Mouse (Mus musculus): ENCODE results near the gene Tnip1. TPM values are rescaled to one million over a fixed set of nuclear protein-coding genes. Genes with fewer than 3 reads are reported as not detected.

Gene Tnip1
- polyA plus RNA-seq, 1 experiment from 2014 or later: 21.2 TPM

DNA sequence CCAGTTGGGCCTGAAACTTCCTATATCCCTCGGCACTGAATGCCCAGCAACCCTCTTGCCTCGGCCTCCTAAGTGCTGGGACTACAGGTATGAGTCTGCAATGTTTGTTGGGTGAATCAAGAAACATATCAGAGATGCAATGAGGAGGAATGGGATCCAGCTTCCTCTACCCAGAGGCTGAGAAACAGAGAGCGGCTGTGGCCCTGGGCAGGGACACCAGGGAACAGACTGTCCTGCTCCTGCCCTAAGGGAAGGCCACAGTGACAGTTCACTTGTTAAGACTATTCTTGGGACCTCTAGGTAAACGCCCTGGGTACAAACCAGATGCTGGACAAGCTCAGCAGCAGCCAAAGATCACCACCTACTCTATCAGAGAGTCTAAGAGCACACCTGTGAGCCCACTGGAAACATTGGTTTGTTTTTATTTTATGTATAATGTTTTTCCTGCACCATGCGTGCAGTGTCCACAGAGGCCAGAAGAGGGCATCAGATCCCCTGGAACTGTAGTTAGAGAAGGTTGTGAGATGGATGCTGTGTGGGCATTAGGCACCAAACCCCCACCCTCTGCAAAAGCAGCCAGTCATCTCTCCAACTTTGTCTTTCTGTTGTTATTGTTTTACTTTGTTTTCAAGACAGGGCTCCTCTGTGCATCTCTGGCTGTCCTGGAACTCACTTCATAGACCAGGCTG lies 31.2 kb downstream of the Tnip1 start:
- H3K36me3 ChIP-seq: peaks cover 92% of the 10 kb centered on the region

GRCm38 (mm10) chr11:54930318-54930979 lies 32.3 kb downstream of the Tnip1 start:
- Histone ChIP-seq H3K9me3 (no peaks in the 10 kb centered on the region), H3K9ac (0 out of 2 replicates have a peak overlapping the region, but pooled peaks have one; percentile 15), H3K4me1 (peaks cover 23% of the 10 kb centered on the region), H3K4me3 (no peak overlapping the region), H3K36me3 (peaks cover 98% of the 10 kb centered on the region), H3K4me2 (no peak overlapping the region), H3K27ac (replicated peaks) (no peak overlapping the region; the same call in 1 of the 2 replicates), H3K27me3 (replicated peaks) (no peaks in the 10 kb centered on the region)
- 58% methylated on average over 7 of the region's 7 CpGs for WGBS
- ATAC-seq (ENCODE audit: extremely low read depth, insufficient number of reproducible peaks, low FRiP score, low TSS enrichment): no peak

More for the DNA sequence above, 31.2 kb downstream of the Tnip1 start:
- ATAC-seq (ENCODE audit: extremely low read depth, insufficient number of reproducible peaks, low FRiP score, low TSS enrichment): no peak
- Histone ChIP-seq H3K9ac (no peak overlapping the region), H3K4me3 (no peak overlapping the region), H3K27ac (replicated peaks) (no peak overlapping the region), H3K4me2 (no peak overlapping the region), H3K4me1 (peaks cover 34% of the 10 kb centered on the region), H3K27me3 (replicated peaks) (no peaks in the 10 kb centered on the region), H3K9me3 (no peaks in the 10 kb centered on the region)
- WGBS: 62% methylated on average over 5 of the region's 5 CpGs

DNA sequence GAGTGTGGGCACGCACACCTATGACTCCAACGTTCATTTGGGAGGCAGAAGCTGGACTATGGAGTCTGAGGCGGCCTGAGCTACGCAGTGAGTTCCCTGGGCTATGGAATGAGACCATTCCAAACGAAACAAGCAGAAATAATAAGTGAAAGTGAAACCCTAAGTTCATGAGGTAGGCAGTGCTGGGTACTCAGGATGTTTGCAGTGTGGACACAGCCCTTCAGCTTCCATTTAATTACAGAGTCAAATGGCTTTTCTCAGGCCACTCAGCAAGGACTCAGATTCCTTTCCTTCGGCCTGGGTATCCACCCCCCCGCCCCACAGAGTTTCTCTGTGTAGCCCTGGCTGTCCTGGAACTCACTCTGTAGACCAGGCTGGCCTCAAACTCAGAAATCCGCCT lies 33.0 kb downstream of the Tnip1 start:
- no peak for ATAC-seq (ENCODE audit: extremely low read depth, insufficient number of reproducible peaks, low FRiP score, low TSS enrichment)

DNA sequence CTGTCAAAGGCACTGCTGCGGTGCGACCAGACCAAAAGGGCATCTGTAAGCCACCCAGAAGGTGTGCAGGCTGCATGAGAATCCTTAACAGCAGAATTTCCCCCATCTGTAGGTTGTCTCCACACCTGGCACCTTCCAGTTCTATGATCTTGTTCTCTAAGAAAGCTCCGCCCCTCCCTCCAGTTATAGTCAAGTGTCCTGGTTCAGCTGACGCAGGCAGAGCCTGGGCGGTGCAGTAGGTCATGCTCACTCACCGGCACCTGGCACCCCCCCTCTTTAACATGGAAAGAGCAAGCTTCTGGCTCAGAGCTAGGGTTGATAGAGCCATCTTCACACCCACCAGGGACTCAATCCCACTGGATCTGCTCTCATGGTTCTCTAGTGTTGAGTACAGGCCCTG lies 33.4 kb downstream of the Tnip1 start:
- Histone ChIP-seq H3K4me1 (peaks cover 18% of the 10 kb centered on the region), H3K4me3 (no peak overlapping the region), H3K4me2 (no peak overlapping the region), H3K9me3 (no peaks in the 10 kb centered on the region), H3K36me3 (peaks cover 98% of the 10 kb centered on the region), H3K27ac (replicated peaks) (no peak overlapping the region), H3K9ac (no peak overlapping the region), H3K27me3 (replicated peaks) (no peaks in the 10 kb centered on the region)
- 79% methylated on average over 6 of the region's 6 CpGs for WGBS
- ATAC-seq (ENCODE audit: extremely low read depth, insufficient number of reproducible peaks, low FRiP score, low TSS enrichment): no peak

More for the DNA sequence above, 33.0 kb downstream of the Tnip1 start:
- 85% methylated on average over 8 of the region's 8 CpGs for WGBS
- Histone ChIP-seq H3K4me1 (peaks cover 18% of the 10 kb centered on the region), H3K9me3 (no peaks in the 10 kb centered on the region), H3K9ac (no peak overlapping the region), H3K27ac (replicated peaks) (no peak overlapping the region), H3K4me3 (no peak overlapping the region), H3K4me2 (no peak overlapping the region), H3K27me3 (replicated peaks) (no peaks in the 10 kb centered on the region), H3K36me3 (peaks cover 98% of the 10 kb centered on the region)

- no peak overlapping the region for H3K9ac ChIP-seq
- H3K36me3 ChIP-seq: peaks cover 98% of the 10 kb centered on the region
- no peaks in the 10 kb centered on the region for H3K9me3 ChIP-seq
- no peak overlapping the region for H3K4me3 ChIP-seq
- H3K27me3 ChIP-seq (replicated peaks): no peaks in the 10 kb centered on the region
- no peak overlapping the region for H3K4me2 ChIP-seq
- ATAC-seq (ENCODE audit: extremely low read depth, insufficient number of reproducible peaks, low FRiP score, low TSS enrichment): no peak
- peaks cover 18% of the 10 kb centered on the region for H3K4me1 ChIP-seq
- H3K27ac ChIP-seq (replicated peaks): no peak overlapping the region
- 65% methylated on average over 7 of the region's 7 CpGs for WGBS
Measured at GRCm38 (mm10) chr11:54928886-54929285, 33.8 kb downstream of the Tnip1 start.

DNA sequence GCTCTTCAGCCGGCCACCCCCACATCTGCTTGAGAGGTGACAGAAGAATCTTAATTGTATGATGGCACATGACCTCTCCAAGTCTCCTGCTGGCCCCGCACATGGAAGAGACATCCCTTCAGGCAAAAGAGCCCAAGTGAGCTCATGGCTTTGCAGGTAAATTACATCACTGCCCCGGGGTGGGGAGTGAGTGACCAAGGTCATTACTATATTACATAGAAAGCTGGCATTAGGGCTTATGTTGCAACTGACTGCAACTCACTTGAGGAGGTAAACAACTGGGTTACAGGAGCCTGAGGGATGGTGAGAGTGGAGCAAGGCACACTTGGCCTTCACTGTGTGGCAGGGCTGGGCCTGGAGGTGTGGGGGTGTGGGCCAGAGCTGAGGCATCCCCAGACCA lies 34.5 kb downstream of the Tnip1 start:
- no peak overlapping the region for H3K4me3 ChIP-seq
- H3K27ac ChIP-seq (replicated peaks): no peak overlapping the region
- WGBS: 79% methylated on average over 3 of the region's 3 CpGs
- peaks cover 98% of the 10 kb centered on the region for H3K36me3 ChIP-seq
- H3K4me1 ChIP-seq: peaks cover 18% of the 10 kb centered on the region
- H3K9ac ChIP-seq: no peak overlapping the region
- no peaks in the 10 kb centered on the region for H3K27me3 ChIP-seq (replicated peaks)
- no peaks in the 10 kb centered on the region for H3K9me3 ChIP-seq
- no peak overlapping the region for H3K4me2 ChIP-seq
- no peak for ATAC-seq (ENCODE audit: extremely low read depth, insufficient number of reproducible peaks, low FRiP score, low TSS enrichment)

- no peak overlapping the region for H3K4me2 ChIP-seq
- no peak overlapping the region for H3K4me3 ChIP-seq
- H3K4me1 ChIP-seq: peaks cover 18% of the 10 kb centered on the region
- H3K9me3 ChIP-seq: no peaks in the 10 kb centered on the region
- ATAC-seq (ENCODE audit: extremely low read depth, insufficient number of reproducible peaks, low FRiP score, low TSS enrichment): no peak; the same call in 1 of the 2 replicates
- H3K27me3 ChIP-seq (replicated peaks): no peaks in the 10 kb centered on the region
- H3K27ac ChIP-seq (replicated peaks): peak overlapping the region; percentile 13; the same call in 1 of the 2 replicates
- WGBS: 60% methylated on average over 14 of the region's 14 CpGs
- peaks cover 99% of the 10 kb centered on the region for H3K36me3 ChIP-seq
- peak overlapping the region; percentile 45; the same call in 1 of the 2 replicates for H3K9ac ChIP-seq
Measured at GRCm38 (mm10) chr11:54927346-54928140, 35.2 kb downstream of the Tnip1 start.

GRCm38 (mm10) chr11:54924145-54924544 lies 38.6 kb downstream of the Tnip1 start:
- no peak for ATAC-seq (ENCODE audit: extremely low read depth, insufficient number of reproducible peaks, low FRiP score, low TSS enrichment)
- H3K4me1 ChIP-seq: peaks cover 37% of the 10 kb centered on the region
- H3K9ac ChIP-seq: no peak overlapping the region
- no peak overlapping the region for H3K4me3 ChIP-seq
- H3K4me2 ChIP-seq: no peak overlapping the region
- peaks cover 96% of the 10 kb centered on the region for H3K36me3 ChIP-seq
- H3K27me3 ChIP-seq (replicated peaks): no peaks in the 10 kb centered on the region
- H3K27ac ChIP-seq (replicated peaks): no peak overlapping the region
- 75% methylated on average over 14 of the region's 14 CpGs for WGBS
- no peaks in the 10 kb centered on the region for H3K9me3 ChIP-seq

GRCm38 (mm10) chr11:54922488-54922887 lies 40.2 kb downstream of the Tnip1 start:
- Histone ChIP-seq H3K36me3 (peaks cover 97% of the 10 kb centered on the region), H3K9me3 (no peaks in the 10 kb centered on the region), H3K4me1 (peaks cover 32% of the 10 kb centered on the region), H3K9ac (no peak overlapping the region), H3K27me3 (replicated peaks) (no peaks in the 10 kb centered on the region), H3K27ac (replicated peaks) (0 out of 2 replicates have a peak overlapping the region, but pooled peaks have one; percentile 82), H3K4me3 (no peak overlapping the region), H3K4me2 (no peak overlapping the region)
- WGBS: 79% methylated on average over 3 of the region's 3 CpGs
- ATAC-seq (ENCODE audit: extremely low read depth, insufficient number of reproducible peaks, low FRiP score, low TSS enrichment): no peak

GRCm38 (mm10) chr11:54921798-54922197 lies 40.9 kb downstream of the Tnip1 start:
- Histone ChIP-seq H3K36me3 (peaks cover 97% of the 10 kb centered on the region), H3K4me2 (no peak overlapping the region), H3K9me3 (no peaks in the 10 kb centered on the region), H3K9ac (peak overlapping the region; percentile 8; the same call in 1 of the 2 replicates), H3K27me3 (replicated peaks) (no peaks in the 10 kb centered on the region), H3K4me1 (peaks cover 26% of the 10 kb centered on the region), H3K27ac (replicated peaks) (peak overlapping the region; percentile 82), H3K4me3 (no peak overlapping the region)
- WGBS: 38% methylated on average over 7 of the region's 7 CpGs
- no peak for ATAC-seq (ENCODE audit: extremely low read depth, insufficient number of reproducible peaks, low FRiP score, low TSS enrichment)

DNA sequence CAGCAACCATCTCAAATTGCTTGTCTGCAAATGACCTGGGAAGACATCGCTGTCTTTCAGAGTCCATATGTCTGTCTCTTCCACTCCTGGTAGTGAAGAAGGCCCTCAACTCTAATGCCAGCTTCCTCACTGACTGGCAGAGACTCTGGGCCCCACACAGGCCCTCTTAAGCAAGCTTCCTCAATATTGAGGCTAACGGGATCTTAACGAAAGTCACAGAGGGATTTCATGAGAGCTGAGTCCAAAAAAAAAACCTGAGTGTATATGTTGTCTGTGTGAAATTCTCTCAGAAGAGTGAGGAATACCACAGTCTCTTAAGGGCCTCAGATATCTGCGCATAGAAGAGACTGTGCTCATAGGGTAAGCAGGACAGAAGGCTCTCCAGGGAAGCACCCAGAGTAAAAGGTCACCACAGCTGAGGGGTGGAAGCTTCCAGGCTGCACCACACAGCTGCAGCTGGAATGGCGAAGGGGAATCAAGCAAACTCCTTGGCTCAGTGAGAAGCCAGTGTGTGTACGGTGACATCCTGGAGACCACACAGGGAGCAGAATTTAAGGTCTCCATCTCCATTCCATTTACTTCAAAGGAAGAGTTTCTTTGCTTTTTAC lies 41.6 kb downstream of the Tnip1 start:
- no peak for ATAC-seq (ENCODE audit: extremely low read depth, insufficient number of reproducible peaks, low FRiP score, low TSS enrichment)
- Histone ChIP-seq H3K9ac (peak overlapping the region; percentile 63; the same call in 1 of the 2 replicates), H3K4me1 (peaks cover 26% of the 10 kb centered on the region), H3K27me3 (replicated peaks) (no peaks in the 10 kb centered on the region), H3K27ac (replicated peaks) (peak overlapping the region; percentile 82), H3K4me2 (no peak overlapping the region), H3K36me3 (peaks cover 97% of the 10 kb centered on the region), H3K4me3 (no peak overlapping the region), H3K9me3 (no peaks in the 10 kb centered on the region)
- WGBS: 67% methylated on average over 6 of the region's 6 CpGs

Measured in heart, embryonic 13.5 days (tissue).